Mouse (Mus musculus): Measurements from ENCODE around the gene Stx6. TPM values are rescaled to one million over a fixed set of nuclear protein-coding genes. Genes with fewer than 3 reads are reported as not detected.

Stx6 gene
- polyA plus RNA-seq, 1 experiment, result 48.0 TPM

GRCm38 (mm10) chr1:155204560-155205162, 46.1 kb downstream of the Stx6 start:
- H3K27ac ChIP-seq (ENCODE audit: insufficient read depth, low read depth, low read length), result no peak overlapping the region
- no peak overlapping the region for H3K4me3 ChIP-seq (ENCODE audit: insufficient read depth, low read length)
- TF ChIP-seq POLR2A (IDR thresholded peaks at IDR 0.05; ENCODE audit: borderline replicate concordance, low read depth, low read length) (no peak), CTCF (IDR thresholded peaks at IDR 0.05; ENCODE audit: low read depth, low read length) (no peak)
- no peaks in the 10 kb centered on the region for H3K4me1 ChIP-seq (ENCODE audit: control insufficient read depth, insufficient read depth, low read length)

GRCm38 (mm10) chr1:155205311-155205710, 46.8 kb downstream of the Stx6 start:
- no peak for TF ChIP-seq POLR2A (IDR thresholded peaks at IDR 0.05; ENCODE audit: borderline replicate concordance, low read depth, low read length)
- TF ChIP-seq CTCF (IDR thresholded peaks at IDR 0.05; ENCODE audit: low read depth, low read length), result no peak
- Histone ChIP-seq H3K4me3 (ENCODE audit: insufficient read depth, low read length) (no peak overlapping the region), H3K4me1 (ENCODE audit: control insufficient read depth, insufficient read depth, low read length) (peaks cover 3% of the 10 kb centered on the region), H3K27ac (ENCODE audit: insufficient read depth, low read depth, low read length) (no peak overlapping the region)

- no peak for TF ChIP-seq CTCF (IDR thresholded peaks at IDR 0.05; ENCODE audit: low read depth, low read length)
- TF ChIP-seq POLR2A (IDR thresholded peaks at IDR 0.05; ENCODE audit: borderline replicate concordance, low read depth, low read length), result no peak
- Histone ChIP-seq H3K4me3 (ENCODE audit: insufficient read depth, low read length) (no peak overlapping the region), H3K4me1 (ENCODE audit: control insufficient read depth, insufficient read depth, low read length) (peaks cover 7% of the 10 kb centered on the region), H3K27ac (ENCODE audit: insufficient read depth, low read depth, low read length) (no peak overlapping the region)
Observed at GRCm38 (mm10) chr1:155205822-155206660, 47.5 kb downstream of the Stx6 start.

- Histone ChIP-seq H3K4me3 (ENCODE audit: insufficient read depth, low read length) (no peak overlapping the region), H3K27ac (ENCODE audit: insufficient read depth, low read depth, low read length) (no peak overlapping the region), H3K4me1 (ENCODE audit: control insufficient read depth, insufficient read depth, low read length) (peaks cover 7% of the 10 kb centered on the region)
- TF ChIP-seq POLR2A (IDR thresholded peaks at IDR 0.05; ENCODE audit: borderline replicate concordance, low read depth, low read length), result no peak
- no peak for TF ChIP-seq CTCF (IDR thresholded peaks at IDR 0.05; ENCODE audit: low read depth, low read length)
Observed at GRCm38 (mm10) chr1:155207859-155208258, 49.3 kb downstream of the Stx6 start.

- H3K4me3 ChIP-seq (ENCODE audit: insufficient read depth, low read length), result no peak overlapping the region
- no peak overlapping the region for H3K27ac ChIP-seq (ENCODE audit: insufficient read depth, low read depth, low read length)
Observed at GRCm38 (mm10) chr1:155210011-155210763, 51.7 kb downstream of the Stx6 start.

GRCm38 (mm10) chr1:155211017-155211416, 52.5 kb downstream of the Stx6 start:
- H3K27ac ChIP-seq (ENCODE audit: insufficient read depth, low read depth, low read length), result no peak overlapping the region
- peaks cover 7% of the 10 kb centered on the region for H3K4me1 ChIP-seq (ENCODE audit: control insufficient read depth, insufficient read depth, low read length)
- TF ChIP-seq CTCF (IDR thresholded peaks at IDR 0.05; ENCODE audit: low read depth, low read length) (no peak), POLR2A (IDR thresholded peaks at IDR 0.05; ENCODE audit: borderline replicate concordance, low read depth, low read length) (no peak)
- H3K4me3 ChIP-seq (ENCODE audit: insufficient read depth, low read length), result no peak overlapping the region

More at GRCm38 (mm10) chr1:155210011-155210763, 51.7 kb downstream of the Stx6 start:
- TF ChIP-seq CTCF (IDR thresholded peaks at IDR 0.05; ENCODE audit: low read depth, low read length) (no peak), POLR2A (IDR thresholded peaks at IDR 0.05; ENCODE audit: borderline replicate concordance, low read depth, low read length) (no peak)
- peaks cover 7% of the 10 kb centered on the region for H3K4me1 ChIP-seq (ENCODE audit: control insufficient read depth, insufficient read depth, low read length)

GRCm38 (mm10) chr1:155212081-155212480, 53.6 kb downstream of the Stx6 start:
- TF ChIP-seq CTCF (IDR thresholded peaks at IDR 0.05; ENCODE audit: low read depth, low read length) (no peak), POLR2A (IDR thresholded peaks at IDR 0.05; ENCODE audit: borderline replicate concordance, low read depth, low read length) (no peak)
- Histone ChIP-seq H3K4me3 (ENCODE audit: insufficient read depth, low read length) (no peak overlapping the region), H3K4me1 (ENCODE audit: control insufficient read depth, insufficient read depth, low read length) (peaks cover 7% of the 10 kb centered on the region), H3K27ac (ENCODE audit: insufficient read depth, low read depth, low read length) (no peak overlapping the region)

- TF ChIP-seq CTCF (IDR thresholded peaks at IDR 0.05; ENCODE audit: low read depth, low read length) (no peak), POLR2A (IDR thresholded peaks at IDR 0.05; ENCODE audit: borderline replicate concordance, low read depth, low read length) (no peak)
- Histone ChIP-seq H3K4me1 (ENCODE audit: control insufficient read depth, insufficient read depth, low read length) (peaks cover 7% of the 10 kb centered on the region), H3K4me3 (ENCODE audit: insufficient read depth, low read length) (no peak overlapping the region), H3K27ac (ENCODE audit: insufficient read depth, low read depth, low read length) (no peak overlapping the region)
Observed at GRCm38 (mm10) chr1:155212493-155212892, 54.0 kb downstream of the Stx6 start.

GRCm38 (mm10) chr1:155212936-155213774, 54.6 kb downstream of the Stx6 start:
- no peak overlapping the region for H3K27ac ChIP-seq (ENCODE audit: insufficient read depth, low read depth, low read length)
- TF ChIP-seq CTCF (IDR thresholded peaks at IDR 0.05; ENCODE audit: low read depth, low read length) (no peak), POLR2A (IDR thresholded peaks at IDR 0.05; ENCODE audit: borderline replicate concordance, low read depth, low read length) (no peak)
- no peak overlapping the region for H3K4me3 ChIP-seq (ENCODE audit: insufficient read depth, low read length)
- peaks cover 7% of the 10 kb centered on the region for H3K4me1 ChIP-seq (ENCODE audit: control insufficient read depth, insufficient read depth, low read length)

All from bone marrow macrophage, adult 2 months (primary cell).